Mouse (Mus musculus): ENCODE results near the gene 9030624G23Rik.
"Not testable (repeated sequence)": the region's sequence is repeated elsewhere in the genome, so short reads cannot be mapped to it uniquely, and the experiment has no call there.

Gene 9030624G23Rik

DNA sequence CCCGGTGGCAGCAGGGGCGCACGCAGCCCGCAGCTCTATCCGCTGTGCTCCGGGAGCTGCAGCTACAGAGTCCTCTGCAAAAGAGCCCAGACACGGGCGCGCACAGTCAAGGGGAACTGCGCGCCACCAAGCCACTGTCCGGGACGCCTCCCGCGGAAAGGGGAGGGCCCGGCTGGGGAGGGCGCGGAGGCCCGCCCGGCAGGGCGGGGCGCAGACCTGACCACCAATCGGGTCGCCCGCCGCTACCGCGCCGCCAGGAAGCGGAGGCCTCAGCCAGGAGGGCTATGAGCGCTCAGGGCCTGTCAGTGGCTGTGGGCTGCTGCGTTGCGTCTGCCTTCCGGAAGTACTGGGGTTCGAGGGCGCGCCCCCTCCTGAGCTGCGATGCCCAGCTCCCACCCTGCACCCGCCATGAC lies at the start of gene 9030624G23Rik:
TSS of gene 9030624G23Rik (minus strand) at position 139 of the 413 bp plus-strand sequence.
- peak in 1 of 2 experiments; percentile 4 for DNase-seq

DNA sequence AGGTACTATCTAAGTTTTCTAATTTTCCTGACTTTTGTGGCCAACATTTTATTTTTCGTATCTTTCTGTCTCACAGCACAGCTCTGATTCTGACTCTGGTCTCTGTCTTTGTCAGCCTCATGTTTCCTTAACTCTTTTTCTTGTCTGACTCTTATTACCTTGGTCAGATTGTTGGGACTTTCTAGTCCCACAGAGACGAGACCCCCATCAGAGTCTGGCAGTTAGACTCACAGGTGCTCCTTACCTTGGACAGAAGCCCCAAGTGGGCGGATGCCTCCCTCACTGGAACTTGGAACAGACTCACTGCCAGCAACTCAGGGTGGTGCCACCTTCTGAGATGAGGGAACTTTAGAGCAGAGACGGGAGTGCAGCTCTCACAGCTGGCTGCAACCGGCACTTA lies 13.9 kb downstream of the 9030624G23Rik start:
- not testable (repeated sequence) for DNase-seq
